Mouse (Mus musculus): ENCODE data around the gene Ttll4. TPM values are rescaled to one million over a fixed set of nuclear protein-coding genes. Genes with fewer than 3 reads are reported as not detected.

Gene Ttll4
- polyA plus RNA-seq, 1 experiment from 2014 or later = 7.1 TPM

DNA sequence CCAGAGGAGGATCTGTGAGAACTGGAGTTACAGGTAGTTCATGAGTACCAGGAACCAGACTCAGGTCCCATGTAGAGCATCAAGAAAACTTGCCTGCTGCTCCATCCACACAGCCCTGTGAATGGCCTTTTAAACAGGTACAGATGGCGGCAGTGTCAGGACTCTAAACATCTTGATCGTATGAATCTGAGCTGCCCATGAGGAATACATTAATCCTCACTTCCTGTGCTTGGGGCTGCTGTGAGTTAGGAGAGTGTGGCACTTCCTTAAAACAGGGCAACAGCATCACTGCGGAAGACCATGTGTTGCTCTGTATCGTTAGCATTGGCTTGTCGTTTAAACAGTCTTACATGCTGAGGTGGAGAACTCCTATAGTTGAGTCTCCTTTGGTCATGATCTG lies 53.9 kb downstream of the Ttll4 start:
- no peak overlapping the region for H3K4me2 ChIP-seq (ENCODE audit: low read depth, low read length)
- WGBS = 66% methylated on average over 5 of the region's 5 CpGs
- H3K27me3 ChIP-seq (replicated peaks; ENCODE audit: control insufficient read depth, insufficient read depth, low read length) = no peaks in the 10 kb centered on the region
- no peak overlapping the region for H3K4me3 ChIP-seq (ENCODE audit: low read length)
- no peak for ATAC-seq
- no peaks in the 10 kb centered on the region for H3K36me3 ChIP-seq (ENCODE audit: control insufficient read depth, insufficient read depth, low read length)
- no peak overlapping the region for H3K27ac ChIP-seq (ENCODE audit: low read length)
- H3K4me1 ChIP-seq (ENCODE audit: control insufficient read depth, insufficient read depth, low read length) = peaks cover 9% of the 10 kb centered on the region
- no peak overlapping the region for H3K9ac ChIP-seq (ENCODE audit: low read depth, low read length)
- no peaks in the 10 kb centered on the region for H3K9me3 ChIP-seq (ENCODE audit: control insufficient read depth, low read length)

DNA sequence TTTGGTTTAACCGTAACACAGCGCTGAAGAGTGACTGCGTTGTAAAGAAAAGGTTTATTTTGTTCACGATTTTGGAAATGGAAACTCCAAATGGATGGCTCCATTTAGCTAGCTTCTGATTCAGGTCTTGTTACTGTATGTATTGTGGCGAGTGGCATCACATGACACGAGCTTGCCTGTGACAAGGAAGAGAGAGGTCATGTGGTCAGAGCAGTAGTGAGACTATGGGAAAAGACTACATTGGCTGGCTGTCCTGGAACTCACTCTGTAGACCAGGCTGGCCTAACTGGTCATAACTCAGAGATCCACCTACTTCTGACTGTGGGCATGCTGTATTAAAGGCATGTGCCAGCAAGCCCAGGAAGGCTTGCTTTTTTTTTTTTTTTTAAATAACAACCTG lies 54.3 kb downstream of the Ttll4 start:
- Histone ChIP-seq H3K4me1 (ENCODE audit: control insufficient read depth, insufficient read depth, low read length) (peaks cover 9% of the 10 kb centered on the region), H3K27me3 (replicated peaks; ENCODE audit: control insufficient read depth, insufficient read depth, low read length) (no peaks in the 10 kb centered on the region), H3K36me3 (ENCODE audit: control insufficient read depth, insufficient read depth, low read length) (no peaks in the 10 kb centered on the region), H3K9ac (ENCODE audit: low read depth, low read length) (no peak overlapping the region), H3K9me3 (ENCODE audit: control insufficient read depth, low read length) (no peaks in the 10 kb centered on the region), H3K27ac (ENCODE audit: low read length) (no peak overlapping the region), H3K4me3 (ENCODE audit: low read length) (no peak overlapping the region), H3K4me2 (ENCODE audit: low read depth, low read length) (no peak overlapping the region)
- WGBS = 92% methylated on average over 6 of the region's 6 CpGs
- no peak for ATAC-seq

DNA sequence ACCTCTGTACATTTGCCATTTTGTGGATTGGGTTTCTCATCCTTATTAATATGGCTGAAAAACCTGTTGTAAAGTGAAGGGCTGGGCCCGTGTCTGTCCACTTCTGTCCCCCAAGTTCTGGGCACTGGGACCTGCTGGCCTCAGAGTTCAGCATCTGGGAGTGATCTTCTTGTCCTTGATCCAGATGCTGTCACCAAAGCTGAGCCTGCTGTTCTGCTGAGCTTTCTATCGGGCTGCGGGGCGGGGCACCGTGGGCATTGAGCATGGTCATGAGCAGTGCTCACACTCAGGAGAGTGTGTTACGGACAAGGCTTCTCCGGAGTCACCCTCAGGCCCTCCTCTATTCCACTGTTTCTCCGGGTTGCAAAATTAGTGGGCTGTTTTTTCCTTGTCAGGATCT lies 56.6 kb downstream of the Ttll4 start:
- Histone ChIP-seq H3K4me1 (ENCODE audit: control insufficient read depth, insufficient read depth, low read length) (peaks cover 2% of the 10 kb centered on the region), H3K4me3 (ENCODE audit: low read length) (no peak overlapping the region), H3K9ac (ENCODE audit: low read depth, low read length) (no peak overlapping the region), H3K9me3 (ENCODE audit: control insufficient read depth, low read length) (no peaks in the 10 kb centered on the region), H3K27me3 (replicated peaks; ENCODE audit: control insufficient read depth, insufficient read depth, low read length) (no peaks in the 10 kb centered on the region), H3K36me3 (ENCODE audit: control insufficient read depth, insufficient read depth, low read length) (no peaks in the 10 kb centered on the region), H3K27ac (ENCODE audit: low read length) (no peak overlapping the region), H3K4me2 (ENCODE audit: low read depth, low read length) (no peak overlapping the region)
- ATAC-seq = no peak
- WGBS = 88% methylated on average over 8 of the region's 8 CpGs

DNA sequence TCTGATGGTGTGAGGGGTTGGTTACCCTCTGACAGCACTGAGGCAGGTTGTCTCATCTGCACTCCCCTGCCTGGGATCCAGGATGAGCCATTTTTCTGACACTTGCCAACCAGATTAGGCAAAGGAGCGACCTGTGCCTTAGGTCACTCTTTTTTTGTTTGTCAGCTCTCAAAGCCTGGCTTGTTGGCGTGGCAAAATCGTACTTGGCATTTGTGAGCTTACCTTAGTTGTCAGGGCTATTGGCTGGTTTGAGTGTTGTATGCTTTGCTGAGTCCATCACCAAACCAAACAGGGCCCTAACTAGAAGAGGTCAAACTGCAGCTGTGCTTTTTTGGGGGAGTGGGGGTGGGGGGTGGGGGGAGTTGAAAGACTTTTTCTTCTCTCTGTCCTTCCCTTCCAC lies 57.7 kb downstream of the Ttll4 start:
- 77% methylated on average over 3 of the region's 3 CpGs for WGBS
- Histone ChIP-seq H3K27ac (ENCODE audit: low read length) (no peak overlapping the region), H3K9me3 (ENCODE audit: control insufficient read depth, low read length) (no peaks in the 10 kb centered on the region), H3K4me3 (ENCODE audit: low read length) (no peak overlapping the region), H3K27me3 (replicated peaks; ENCODE audit: control insufficient read depth, insufficient read depth, low read length) (no peaks in the 10 kb centered on the region), H3K36me3 (ENCODE audit: control insufficient read depth, insufficient read depth, low read length) (no peaks in the 10 kb centered on the region), H3K4me1 (ENCODE audit: control insufficient read depth, insufficient read depth, low read length) (no peaks in the 10 kb centered on the region), H3K9ac (ENCODE audit: low read depth, low read length) (no peak overlapping the region), H3K4me2 (ENCODE audit: low read depth, low read length) (no peak overlapping the region)
- ATAC-seq = no peak

DNA sequence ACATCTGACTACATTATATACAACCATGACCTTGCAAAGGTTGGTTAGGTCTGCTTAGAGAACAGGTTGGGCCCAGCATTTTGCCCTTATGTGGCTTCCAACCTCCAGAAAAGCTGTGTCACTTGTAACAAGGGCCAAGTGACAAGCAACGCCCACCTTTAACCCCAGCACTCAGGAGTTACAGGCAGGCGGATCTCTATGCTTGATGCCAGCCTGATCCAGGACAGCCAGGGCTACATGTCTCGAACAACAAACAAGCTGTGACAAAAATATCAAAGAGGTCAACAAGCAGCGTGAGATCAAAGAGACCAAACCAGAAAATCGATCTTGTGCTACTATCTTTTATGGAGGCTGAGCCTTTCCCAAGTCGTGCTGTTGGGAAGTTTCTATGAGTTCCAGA lies 60.1 kb downstream of the Ttll4 start:
- H3K9me3 ChIP-seq (ENCODE audit: control insufficient read depth, low read length) = no peaks in the 10 kb centered on the region
- no peak for ATAC-seq
- no peak overlapping the region for H3K4me3 ChIP-seq (ENCODE audit: low read length)
- no peak overlapping the region for H3K4me2 ChIP-seq (ENCODE audit: low read depth, low read length)
- 73% methylated on average over 6 of the region's 6 CpGs for WGBS
- H3K27me3 ChIP-seq (replicated peaks; ENCODE audit: control insufficient read depth, insufficient read depth, low read length) = no peaks in the 10 kb centered on the region
- H3K9ac ChIP-seq (ENCODE audit: low read depth, low read length) = no peak overlapping the region
- H3K4me1 ChIP-seq (ENCODE audit: control insufficient read depth, insufficient read depth, low read length) = 0 out of 2 replicates have a peak, but pooled peaks cover 3% of the 10 kb centered on the region
- H3K36me3 ChIP-seq (ENCODE audit: control insufficient read depth, insufficient read depth, low read length) = no peaks in the 10 kb centered on the region
- no peak overlapping the region for H3K27ac ChIP-seq (ENCODE audit: low read length)

DNA sequence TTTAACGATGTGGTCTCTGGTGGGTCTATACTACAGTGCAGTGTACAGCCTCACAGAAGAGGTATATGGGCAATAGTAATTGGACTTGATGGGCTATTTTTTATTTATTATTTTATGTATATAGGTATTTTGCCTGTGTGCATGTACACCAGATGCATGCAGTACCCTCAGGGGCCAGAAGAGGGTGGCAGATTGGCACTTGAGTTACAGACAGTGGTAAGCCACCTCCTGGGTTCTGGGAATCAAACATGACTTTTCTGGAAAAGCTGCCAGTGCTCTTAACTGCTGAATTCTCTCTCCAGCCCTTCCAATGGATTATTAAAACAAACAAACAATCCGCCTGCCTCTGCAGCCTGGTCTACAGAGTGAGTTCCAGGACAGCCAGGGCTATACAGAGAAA lies 62.2 kb downstream of the Ttll4 start:
- Histone ChIP-seq H3K36me3 (ENCODE audit: control insufficient read depth, insufficient read depth, low read length) (no peaks in the 10 kb centered on the region), H3K27me3 (replicated peaks; ENCODE audit: control insufficient read depth, insufficient read depth, low read length) (no peaks in the 10 kb centered on the region), H3K9me3 (ENCODE audit: control insufficient read depth, low read length) (no peaks in the 10 kb centered on the region), H3K4me2 (ENCODE audit: low read depth, low read length) (no peak overlapping the region), H3K4me1 (ENCODE audit: control insufficient read depth, insufficient read depth, low read length) (0 out of 2 replicates have a peak, but pooled peaks cover 3% of the 10 kb centered on the region), H3K4me3 (ENCODE audit: low read length) (no peak overlapping the region), H3K9ac (ENCODE audit: low read depth, low read length) (no peak overlapping the region), H3K27ac (ENCODE audit: low read length) (no peak overlapping the region)
- no peak for ATAC-seq
- WGBS = 74% methylated on average over 2 of the region's 2 CpGs

DNA sequence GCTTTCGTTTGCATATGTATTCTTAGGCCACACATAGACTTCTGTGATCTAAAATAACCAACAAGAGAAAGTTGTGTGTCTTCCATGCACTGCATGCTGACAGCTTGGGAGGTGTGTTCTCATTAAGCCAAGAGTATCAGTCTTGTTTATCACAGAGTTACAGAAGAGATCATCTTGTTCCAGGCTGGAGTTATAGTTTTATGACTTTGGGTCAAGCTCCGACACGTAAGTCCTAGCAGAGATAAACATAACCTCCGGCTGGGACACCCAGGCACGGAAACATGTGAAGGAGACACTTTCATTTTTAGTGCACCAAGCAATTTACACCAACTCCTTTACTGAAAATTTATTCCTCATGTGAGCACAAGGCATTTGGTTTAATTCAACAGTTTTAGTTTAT lies 64.6 kb downstream of the Ttll4 start:
- Histone ChIP-seq H3K9me3 (ENCODE audit: control insufficient read depth, low read length) (no peaks in the 10 kb centered on the region), H3K9ac (ENCODE audit: low read depth, low read length) (peak overlapping the region; percentile 27; the same call in 1 of the 2 replicates), H3K27ac (ENCODE audit: low read length) (peak overlapping the region; percentile 39; the same call in 1 of the 2 replicates), H3K36me3 (ENCODE audit: control insufficient read depth, insufficient read depth, low read length) (no peaks in the 10 kb centered on the region), H3K4me2 (ENCODE audit: low read depth, low read length) (peak overlapping the region; percentile 18; the same call in 1 of the 2 replicates), H3K27me3 (replicated peaks; ENCODE audit: control insufficient read depth, insufficient read depth, low read length) (no peaks in the 10 kb centered on the region), H3K4me3 (ENCODE audit: low read length) (no peak overlapping the region), H3K4me1 (ENCODE audit: control insufficient read depth, insufficient read depth, low read length) (0 out of 2 replicates have a peak, but pooled peaks cover 3% of the 10 kb centered on the region)
- WGBS = 36% methylated on average over 5 of the region's 5 CpGs
- ATAC-seq = peak; percentile 77

DNA sequence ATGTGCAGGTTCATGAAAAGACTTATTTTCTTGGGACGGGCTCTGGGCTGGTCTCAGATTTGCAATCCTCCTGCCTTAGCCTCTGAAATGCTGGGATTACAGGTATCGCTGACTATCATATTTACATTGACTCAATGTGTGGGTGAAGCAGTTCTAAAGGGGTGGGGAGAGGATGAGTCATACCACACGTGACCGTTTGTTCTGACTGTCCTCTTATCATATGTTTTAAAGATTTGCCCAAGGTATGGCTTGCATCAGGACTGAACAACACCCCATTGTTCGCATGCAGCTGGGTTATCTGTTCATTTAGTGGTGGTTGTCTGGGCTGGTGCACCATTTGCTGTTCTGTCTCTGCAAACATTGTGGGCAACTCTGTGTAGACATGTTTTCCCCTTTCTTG lies 65.1 kb downstream of the Ttll4 start:
- H3K27me3 ChIP-seq (replicated peaks; ENCODE audit: control insufficient read depth, insufficient read depth, low read length) = no peaks in the 10 kb centered on the region
- H3K9me3 ChIP-seq (ENCODE audit: control insufficient read depth, low read length) = no peaks in the 10 kb centered on the region
- H3K36me3 ChIP-seq (ENCODE audit: control insufficient read depth, insufficient read depth, low read length) = no peaks in the 10 kb centered on the region
- H3K9ac ChIP-seq (ENCODE audit: low read depth, low read length) = no peak overlapping the region
- peak; percentile 90 for ATAC-seq
- H3K4me3 ChIP-seq (ENCODE audit: low read length) = no peak overlapping the region
- H3K4me1 ChIP-seq (ENCODE audit: control insufficient read depth, insufficient read depth, low read length) = 0 out of 2 replicates have a peak, but pooled peaks cover 3% of the 10 kb centered on the region
- WGBS = 47% methylated on average over 5 of the region's 5 CpGs
- H3K4me2 ChIP-seq (ENCODE audit: low read depth, low read length) = no peak overlapping the region
- H3K27ac ChIP-seq (ENCODE audit: low read length) = peak overlapping the region; percentile 23; the same call in 1 of the 2 replicates

DNA sequence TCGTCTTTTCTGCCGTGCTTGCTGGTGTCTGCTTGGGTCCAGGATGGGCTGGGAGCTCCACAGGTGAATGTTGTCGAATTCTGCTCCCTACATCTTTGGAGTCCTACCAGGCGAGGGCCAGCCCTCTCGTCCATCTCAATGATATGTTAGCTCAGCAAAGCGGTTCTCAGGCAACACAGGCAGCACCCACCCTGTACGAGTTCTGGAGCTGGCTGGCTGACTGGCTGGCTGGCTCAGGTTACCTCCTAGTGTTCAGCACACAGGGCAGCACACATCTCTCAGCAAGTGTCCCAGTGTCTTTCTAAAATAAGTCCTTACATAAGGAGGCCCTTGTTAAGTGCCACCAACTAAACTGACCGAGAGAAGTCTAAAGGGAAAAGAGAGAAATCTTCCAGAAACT lies 66.9 kb downstream of the Ttll4 start:
- Histone ChIP-seq H3K4me3 (ENCODE audit: low read length) (no peak overlapping the region), H3K36me3 (ENCODE audit: control insufficient read depth, insufficient read depth, low read length) (no peaks in the 10 kb centered on the region), H3K27me3 (replicated peaks; ENCODE audit: control insufficient read depth, insufficient read depth, low read length) (no peaks in the 10 kb centered on the region), H3K9me3 (ENCODE audit: control insufficient read depth, low read length) (no peaks in the 10 kb centered on the region), H3K4me2 (ENCODE audit: low read depth, low read length) (no peak overlapping the region), H3K4me1 (ENCODE audit: control insufficient read depth, insufficient read depth, low read length) (0 out of 2 replicates have a peak, but pooled peaks cover 3% of the 10 kb centered on the region), H3K27ac (ENCODE audit: low read length) (no peak overlapping the region), H3K9ac (ENCODE audit: low read depth, low read length) (no peak overlapping the region)
- no peak for ATAC-seq
- 68% methylated on average over 8 of the region's 8 CpGs for WGBS

DNA sequence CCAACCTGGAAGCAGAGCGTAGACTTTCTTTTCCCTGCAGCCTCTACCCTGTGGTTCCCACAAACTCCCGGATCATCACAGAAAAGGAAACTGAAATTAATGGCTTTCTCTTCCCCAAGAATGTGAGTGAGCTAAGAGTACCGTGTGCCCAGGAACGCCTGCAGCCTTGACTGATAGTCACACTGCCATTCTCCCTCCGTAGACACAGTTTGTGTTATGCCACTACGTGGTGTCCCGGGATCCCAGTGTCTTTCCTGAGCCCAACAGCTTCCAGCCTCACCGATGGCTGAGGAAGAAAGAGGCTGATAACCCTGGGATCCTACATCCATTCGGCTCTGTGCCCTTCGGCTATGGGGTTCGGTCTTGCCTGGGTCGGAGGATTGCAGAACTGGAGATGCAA lies 75.4 kb downstream of the Ttll4 start:
- ATAC-seq = no peak
- Histone ChIP-seq H3K9ac (ENCODE audit: low read depth, low read length) (no peak overlapping the region), H3K4me2 (ENCODE audit: low read depth, low read length) (no peak overlapping the region), H3K4me3 (ENCODE audit: low read length) (no peak overlapping the region), H3K27ac (ENCODE audit: low read length) (no peak overlapping the region), H3K27me3 (replicated peaks; ENCODE audit: control insufficient read depth, insufficient read depth, low read length) (no peaks in the 10 kb centered on the region), H3K36me3 (ENCODE audit: control insufficient read depth, insufficient read depth, low read length) (no peaks in the 10 kb centered on the region), H3K9me3 (ENCODE audit: control insufficient read depth, low read length) (no peaks in the 10 kb centered on the region), H3K4me1 (ENCODE audit: control insufficient read depth, insufficient read depth, low read length) (no peaks in the 10 kb centered on the region)
- WGBS = 84% methylated on average over 12 of the region's 12 CpGs
